Mouse (Mus musculus) erythroblast, embryonic 14.5 days (primary cell): ENCODE results near the gene Slco3a1. TPM values are rescaled to one million over a fixed set of nuclear protein-coding genes. Genes with fewer than 3 reads are reported as not detected.

Experiments used
- H3K27me3 ChIP-seq: 2 replicates; pipeline ENCODE4 v1.6.1; 2012; ENCODE audit warnings: inconsistent platforms; ENCODE audit not compliant: control insufficient read depth
- H3K36me3 ChIP-seq: 2 replicates; pipeline ENCODE4 v1.6.1; 2012; ENCODE audit warnings: mild to moderate bottlenecking, inconsistent platforms; ENCODE audit not compliant: control insufficient read depth
- H3K4me1 ChIP-seq: 2 replicates; pipeline ENCODE4 v1.6.1; 2012; ENCODE audit warnings: inconsistent platforms; ENCODE audit not compliant: control insufficient read depth
- H3K4me3 ChIP-seq: replicated peaks from 2 replicates; pipeline ENCODE3; 2012; ENCODE audit warnings: moderate library complexity, mild to moderate bottlenecking, inconsistent platforms
- H3K9me3 ChIP-seq: 2 replicates; pipeline ENCODE4 v1.6.1; 2012; ENCODE audit warnings: low read length, inconsistent platforms, mixed read lengths; ENCODE audit not compliant: control insufficient read depth
- GATA1 ChIP-seq: IDR thresholded peaks from 2 replicates; pipeline ENCODE4 v1.6.1; 2012; ENCODE audit warnings: low read length, inconsistent platforms, mixed read lengths
- TAL1 ChIP-seq: IDR thresholded peaks from 3 replicates; pipeline ENCODE4 v1.6.1; 2012; ENCODE audit warnings: low read length, inconsistent platforms, mixed read lengths
- polyA plus RNA-seq: library from polyadenylated mRNA; stranded (reverse); fragments of >175 nt; gene quantifications from 2 replicates; pipeline ENCODE4 v1.2.3, GENCODE M21; 2012

Slco3a1 gene
- polyA plus RNA-seq, 1 experiment: 0.06 TPM

- H3K9me3 ChIP-seq: no peaks in the 10 kb centered on the region
- no peak for TF ChIP-seq TAL1
- TF ChIP-seq GATA1: no peak
Observed at GRCm38 (mm10) chr7:74365623-74366022, 189.0 kb downstream of the Slco3a1 start.

GRCm38 (mm10) chr7:74364956-74365355 lies 189.6 kb downstream of the Slco3a1 start:
- Histone ChIP-seq H3K36me3 (no peaks in the 10 kb centered on the region), H3K4me1 (no peaks in the 10 kb centered on the region), H3K4me3 (no peak overlapping the region), H3K27me3 (no peaks in the 10 kb centered on the region), H3K9me3 (no peaks in the 10 kb centered on the region)
- TF ChIP-seq TAL1 (no peak), GATA1 (no peak)

More at GRCm38 (mm10) chr7:74365623-74366022, 189.0 kb downstream of the Slco3a1 start:
- Histone ChIP-seq H3K27me3 (no peaks in the 10 kb centered on the region), H3K4me1 (no peaks in the 10 kb centered on the region), H3K36me3 (no peaks in the 10 kb centered on the region), H3K4me3 (no peak overlapping the region)

- H3K4me3 ChIP-seq: no peak overlapping the region
- no peaks in the 10 kb centered on the region for H3K27me3 ChIP-seq
- no peaks in the 10 kb centered on the region for H3K36me3 ChIP-seq
- TF ChIP-seq GATA1: no peak
- TF ChIP-seq TAL1: no peak
- no peaks in the 10 kb centered on the region for H3K4me1 ChIP-seq
- no peaks in the 10 kb centered on the region for H3K9me3 ChIP-seq
Observed at GRCm38 (mm10) chr7:74363440-74363839, 191.1 kb downstream of the Slco3a1 start.

DNA sequence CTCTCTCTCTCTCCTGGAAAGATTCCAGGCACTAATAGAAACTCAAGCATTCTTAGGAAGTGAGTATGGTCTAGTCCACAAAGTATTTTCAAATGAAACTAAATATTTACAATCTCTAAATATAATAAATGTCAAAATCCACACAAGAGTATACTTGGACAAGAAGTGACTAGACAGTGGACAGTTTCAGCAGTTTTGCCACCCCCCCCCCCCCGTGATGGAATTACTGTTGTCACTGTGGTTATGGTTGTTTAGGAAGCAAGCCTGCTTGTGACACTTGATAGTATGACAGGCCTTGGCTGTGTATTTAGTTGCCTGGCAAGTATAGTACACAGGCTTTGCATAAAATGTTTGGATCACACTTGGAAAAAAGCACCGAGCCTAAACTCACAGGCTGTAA lies 192.9 kb downstream of the Slco3a1 start:
- TF ChIP-seq GATA1: no peak
- TF ChIP-seq TAL1: no peak
- H3K4me1 ChIP-seq: no peaks in the 10 kb centered on the region
- no peaks in the 10 kb centered on the region for H3K9me3 ChIP-seq
- H3K27me3 ChIP-seq: no peaks in the 10 kb centered on the region
- H3K4me3 ChIP-seq: no peak overlapping the region
- H3K36me3 ChIP-seq: no peaks in the 10 kb centered on the region

DNA sequence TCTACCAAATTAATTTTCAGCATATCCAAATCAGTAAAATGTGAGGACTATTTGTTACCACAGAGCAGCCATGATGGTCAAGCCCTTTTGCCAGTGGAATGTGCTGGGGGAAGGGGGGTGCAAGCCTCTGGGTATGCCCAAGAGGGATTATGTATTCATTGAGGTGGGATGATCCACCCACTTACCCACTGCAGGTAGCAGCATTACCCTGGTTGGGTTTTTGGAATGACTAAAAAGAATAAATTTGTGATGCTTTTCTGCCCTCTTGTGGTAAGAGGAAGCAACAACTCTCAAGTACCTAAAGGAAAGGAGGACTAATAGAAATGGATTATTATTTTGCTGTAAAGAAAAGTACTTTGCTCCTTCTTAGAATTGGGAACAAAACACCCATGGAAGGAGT lies 197.6 kb downstream of the Slco3a1 start:
- no peaks in the 10 kb centered on the region for H3K36me3 ChIP-seq
- TF ChIP-seq GATA1 (no peak), TAL1 (no peak)
- H3K4me3 ChIP-seq: no peak overlapping the region
- no peaks in the 10 kb centered on the region for H3K9me3 ChIP-seq
- no peaks in the 10 kb centered on the region for H3K27me3 ChIP-seq
- no peaks in the 10 kb centered on the region for H3K4me1 ChIP-seq

GRCm38 (mm10) chr7:74354527-74355256 lies 199.9 kb downstream of the Slco3a1 start:
- Histone ChIP-seq H3K9me3 (peaks cover 9% of the 10 kb centered on the region), H3K4me1 (no peaks in the 10 kb centered on the region), H3K36me3 (no peaks in the 10 kb centered on the region), H3K4me3 (no peak overlapping the region), H3K27me3 (no peaks in the 10 kb centered on the region)
- TF ChIP-seq TAL1 (no peak), GATA1 (no peak)

DNA sequence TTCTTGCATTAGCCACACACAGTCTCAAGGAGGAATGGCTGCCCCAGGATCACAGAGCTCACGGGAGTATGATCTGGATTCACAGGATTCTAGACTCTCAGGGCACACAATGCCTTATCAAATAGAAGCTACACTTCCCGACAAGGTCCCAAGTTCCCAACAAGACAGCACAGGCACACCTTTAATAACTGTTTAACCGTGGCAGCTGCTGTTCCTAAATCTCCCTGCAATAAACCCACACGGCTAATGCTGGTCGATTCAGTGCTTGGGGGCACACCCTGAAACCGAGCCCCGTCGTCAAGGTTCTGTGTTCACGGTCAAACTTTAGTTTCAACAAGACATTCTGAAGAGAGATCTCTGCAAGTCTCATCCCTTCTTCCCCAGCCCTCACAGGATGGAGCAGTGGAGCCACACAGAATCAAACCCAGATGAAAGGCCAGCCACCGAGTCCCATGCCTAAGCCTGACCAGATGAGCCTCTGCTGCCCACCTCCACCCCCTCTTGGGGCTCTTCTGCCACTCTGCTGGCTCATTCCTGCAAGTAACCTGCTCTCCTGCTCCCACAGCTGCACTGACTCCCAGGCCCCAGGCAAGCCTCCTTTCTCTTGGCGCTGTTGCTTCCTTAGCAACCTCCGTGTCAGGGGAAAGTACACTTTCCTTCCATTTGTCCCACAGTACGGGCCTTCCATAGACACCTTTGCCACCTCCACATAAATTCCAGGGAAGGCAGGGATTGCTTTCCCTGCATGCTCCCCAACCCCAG lies 200.7 kb downstream of the Slco3a1 start:
- Histone ChIP-seq H3K4me3 (no peak overlapping the region), H3K4me1 (no peaks in the 10 kb centered on the region), H3K36me3 (no peaks in the 10 kb centered on the region), H3K9me3 (peaks cover 9% of the 10 kb centered on the region), H3K27me3 (no peaks in the 10 kb centered on the region)
- no peak for TF ChIP-seq TAL1
- no peak for TF ChIP-seq GATA1

- Histone ChIP-seq H3K36me3 (no peaks in the 10 kb centered on the region), H3K27me3 (no peaks in the 10 kb centered on the region), H3K9me3 (peaks cover 9% of the 10 kb centered on the region), H3K4me3 (no peak overlapping the region), H3K4me1 (no peaks in the 10 kb centered on the region)
- TF ChIP-seq GATA1 (no peak), TAL1 (no peak)
Observed at GRCm38 (mm10) chr7:74353240-74353639, 201.3 kb downstream of the Slco3a1 start.

DNA sequence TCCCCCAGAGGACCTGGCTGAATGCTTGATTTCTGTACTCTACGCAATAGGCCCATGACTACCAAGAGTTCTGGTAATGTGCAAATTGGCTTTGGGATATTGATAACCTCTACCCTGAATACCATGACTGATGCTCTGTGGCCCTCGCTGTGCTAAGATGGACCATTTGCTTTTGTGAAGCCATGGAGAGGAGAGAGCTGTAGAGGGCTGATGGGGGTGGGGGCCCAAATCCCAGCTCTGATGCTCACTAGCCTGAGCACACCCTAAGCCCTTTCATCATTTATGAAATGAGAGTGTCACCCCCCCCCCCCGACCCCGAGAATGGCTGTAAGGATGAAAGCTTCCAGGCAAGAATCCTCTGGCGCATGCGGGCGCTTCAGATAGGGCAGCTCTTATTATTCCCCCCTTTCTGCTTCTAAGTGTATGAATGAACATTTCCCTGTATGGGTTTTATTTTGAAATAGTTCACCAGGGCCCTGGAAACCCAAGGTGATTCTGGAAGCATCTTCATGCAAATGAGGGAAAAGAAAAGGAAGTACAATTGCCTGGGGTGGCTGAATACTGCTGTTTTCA lies 206.2 kb downstream of the Slco3a1 start:
- no peak for TF ChIP-seq GATA1
- no peak for TF ChIP-seq TAL1
- H3K36me3 ChIP-seq: no peaks in the 10 kb centered on the region
- H3K27me3 ChIP-seq: no peaks in the 10 kb centered on the region
- no peaks in the 10 kb centered on the region for H3K4me1 ChIP-seq
- no peak overlapping the region for H3K4me3 ChIP-seq
- peaks cover 9% of the 10 kb centered on the region for H3K9me3 ChIP-seq
